Mouse (Mus musculus): Measurements from ENCODE around the gene Gmcl1.

DNA sequence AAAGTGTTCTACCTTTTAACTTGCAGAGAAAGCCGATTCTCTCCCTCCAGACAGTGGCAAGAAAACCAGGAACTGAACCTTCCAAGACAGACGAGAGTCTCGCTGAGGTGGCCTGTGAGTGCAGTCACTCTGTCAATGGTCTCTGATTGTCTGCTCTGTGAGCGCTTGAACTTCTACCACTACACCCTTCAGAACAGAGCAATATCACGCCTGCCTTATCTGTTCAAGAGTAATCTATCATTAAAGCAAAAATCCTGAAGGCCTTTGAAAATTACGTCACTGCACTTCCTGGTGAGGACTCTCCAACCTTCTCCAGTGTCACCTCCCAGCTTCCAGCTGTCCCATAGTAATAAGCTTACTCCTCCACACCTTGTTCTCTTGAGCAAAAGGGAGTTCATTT, 41.8 kb upstream of the Gmcl1 start:
- TF ChIP-seq CTCF (conservative IDR thresholded peaks at IDR 0.05; ENCODE audit: low read length) (no peak), NANOG (IDR thresholded peaks at IDR 0.05; ENCODE audit: borderline replicate concordance, low read length) (no peak), POU5F1 (IDR thresholded peaks at IDR 0.05; ENCODE audit: borderline replicate concordance, low read length) (no peak)

All from E14TG2a.4 (cell line).